Mouse (Mus musculus) MEL (cell line): ENCODE data around the gene Slc16a14. TPM values are rescaled to one million over a fixed set of nuclear protein-coding genes. Genes with fewer than 3 reads are reported as not detected.

Experiments
- DNase-seq: peaks from one replicate; pipeline ENCODE4 v3.0.0; 2011; ENCODE audit warnings: low read depth, low spot score
- H3K27ac ChIP-seq: 2 replicates; pipeline ENCODE4 v1.5.1; 2012; ENCODE audit warnings: low read depth, mild to moderate bottlenecking, control low read depth, low read length, moderate library complexity; ENCODE audit not compliant: control insufficient read depth
- H3K27me3 ChIP-seq, 2 experiments: fragments of 150-350 bp in 1 of 2; sonication (generic) in 1 of 2; 2 replicates each; pipeline ENCODE4 v1.6.1; 2012; ENCODE audit warnings: low read length in 2 of 2, mild to moderate bottlenecking in 2 of 2, improper control_type of control experiment in 1 of 2, moderate library complexity in 1 of 2; ENCODE audit not compliant: insufficient read depth in 2 of 2, control insufficient read depth in 1 of 2
- H3K36me3 ChIP-seq, 2 experiments: 2 replicates each; pipeline ENCODE4 v1.6.1; 2012 to 2014; ENCODE audit warnings: low read length in 2 of 2, improper control_type of control experiment in 1 of 2, inconsistent platforms in 1 of 2, mild to moderate bottlenecking in 1 of 2; ENCODE audit not compliant: insufficient read depth in 2 of 2, control insufficient read depth in 1 of 2
- H3K4me1 ChIP-seq, 2 experiments: fragments of 150-350 bp in 1 of 2; sonication (generic) in 1 of 2; 2 replicates each; pipeline ENCODE4 v1.6.1; 2012; ENCODE audit warnings: low read length in 2 of 2, improper control_type of control experiment in 1 of 2, mild to moderate bottlenecking in 1 of 2; ENCODE audit not compliant: insufficient read depth in 2 of 2, control insufficient read depth in 1 of 2
- H3K4me3 ChIP-seq, 2 experiments: fragments of 150-350 bp in 1 of 2; sonication (generic) in 1 of 2; 2 replicates each; pipeline ENCODE4 v1.5.1; 2012; ENCODE audit warnings: low read depth in 2 of 2, low read length in 2 of 2, mild to moderate bottlenecking in 2 of 2, moderate library complexity in 2 of 2, control low read depth in 1 of 2, improper control_type of control experiment in 1 of 2; ENCODE audit not compliant: control insufficient read depth in 1 of 2, insufficient read depth in 1 of 2
- H3K79me2 ChIP-seq: 2 replicates; pipeline ENCODE4 v1.6.1; 2012; ENCODE audit warnings: mild to moderate bottlenecking, low read length, moderate library complexity; ENCODE audit not compliant: control insufficient read depth, poor library complexity, insufficient read depth
- H3K9ac ChIP-seq: 2 replicates; pipeline ENCODE4 v1.6.1; 2012; ENCODE audit warnings: low read depth, mild to moderate bottlenecking, control low read depth, low read length, moderate library complexity; ENCODE audit not compliant: control insufficient read depth, poor library complexity, severe bottlenecking
- H3K9me3 ChIP-seq: fragments of 150-350 bp; sonication (generic); replicated peaks from 2 replicates; pipeline ENCODE4 v1.6.1; 2012; ENCODE audit warnings: mild to moderate bottlenecking, low read length, improper control_type of control experiment, moderate library complexity; ENCODE audit not compliant: insufficient read depth
- CHD1 ChIP-seq: IDR thresholded peaks from 2 replicates; pipeline ENCODE4 v1.6.1; 2012; ENCODE audit warnings: low read depth, mild to moderate bottlenecking, inconsistent platforms, low read length, improper control_type of control experiment
- CTCF ChIP-seq, 3 experiments: IDR thresholded peaks in 2 of 3; conservative IDR thresholded peaks in 1 of 3; 2 replicates each; pipeline ENCODE4 v1.5.1; 2011 to 2012; ENCODE audit warnings: low read length in 3 of 3, low read depth in 2 of 3, mild to moderate bottlenecking in 2 of 3, improper control_type of control experiment in 1 of 3, inconsistent platforms in 1 of 3, mixed read lengths in 1 of 3, moderate library complexity in 1 of 3; ENCODE audit not compliant: control insufficient read depth in 1 of 3, insufficient read depth in 1 of 3, poor library complexity in 1 of 3, severe bottlenecking in 1 of 3
- E2F4 ChIP-seq: IDR thresholded peaks from 2 replicates; pipeline ENCODE4 v1.6.1; 2011; ENCODE audit warnings: low read depth, low read length, improper control_type of control experiment, borderline replicate concordance
- HCFC1 ChIP-seq: IDR thresholded peaks from 2 replicates; pipeline ENCODE4 v1.6.1; 2012; ENCODE audit warnings: low read depth, mild to moderate bottlenecking, inconsistent platforms, low read length, improper control_type of control experiment, moderate library complexity
- MAZ ChIP-seq: IDR thresholded peaks from 2 replicates; pipeline ENCODE4 v1.6.1; 2012; ENCODE audit warnings: low read depth, mild to moderate bottlenecking, inconsistent platforms, low read length, improper control_type of control experiment
- MXI1 ChIP-seq: IDR thresholded peaks from 2 replicates; pipeline ENCODE4 v1.6.1; 2011; ENCODE audit warnings: mild to moderate bottlenecking, low read depth, low read length, improper control_type of control experiment
- MYC ChIP-seq: IDR thresholded peaks from 2 replicates; pipeline ENCODE4 v1.6.1; 2011; ENCODE audit warnings: low read depth, mild to moderate bottlenecking, low read length, improper control_type of control experiment, moderate library complexity
- POLR2AphosphoS2 ChIP-seq: IDR thresholded peaks from 2 replicates; pipeline ENCODE4 v1.6.1; 2011; ENCODE audit warnings: low read length, improper control_type of control experiment
- RAD21 ChIP-seq: IDR thresholded peaks from 2 replicates; pipeline ENCODE4 v1.6.1; 2011; ENCODE audit warnings: mild to moderate bottlenecking, low read depth, low read length, improper control_type of control experiment
- SIN3A ChIP-seq: IDR thresholded peaks from 2 replicates; pipeline ENCODE4 v1.6.1; 2012; ENCODE audit warnings: low read length, improper control_type of control experiment, inconsistent platforms
- SMC3 ChIP-seq: IDR thresholded peaks from 2 replicates; pipeline ENCODE4 v1.6.1; 2011; ENCODE audit warnings: low read depth, low read length, improper control_type of control experiment
- TAL1 ChIP-seq: IDR thresholded peaks from 2 replicates; pipeline ENCODE4 v1.6.1; 2012; ENCODE audit warnings: mild to moderate bottlenecking, inconsistent platforms, low read length, moderate library complexity, mixed read lengths
- TCF12 ChIP-seq: IDR thresholded peaks from 2 replicates; pipeline ENCODE4 v1.6.1; 2014; ENCODE audit warnings: low read depth, mild to moderate bottlenecking, inconsistent platforms, low read length, improper control_type of control experiment, moderate library complexity
- UBTF ChIP-seq: IDR thresholded peaks from 2 replicates; pipeline ENCODE4 v1.6.1; 2012; ENCODE audit warnings: low read depth, mild to moderate bottlenecking, inconsistent platforms, low read length, improper control_type of control experiment, moderate library complexity, borderline replicate concordance; ENCODE audit not compliant: insufficient read depth
- ZC3H11A ChIP-seq: IDR thresholded peaks from 2 replicates; pipeline ENCODE4 v1.6.1; 2012; ENCODE audit warnings: low read depth, mild to moderate bottlenecking, inconsistent platforms, low read length, improper control_type of control experiment
- ZKSCAN1 ChIP-seq: IDR thresholded peaks from 2 replicates; pipeline ENCODE4 v1.6.1; 2012; ENCODE audit warnings: low read depth, mild to moderate bottlenecking, inconsistent platforms, low read length, improper control_type of control experiment, moderate library complexity
- ZMIZ1 ChIP-seq: IDR thresholded peaks from 2 replicates; pipeline ENCODE4 v1.6.1; 2012; ENCODE audit warnings: low read depth, mild to moderate bottlenecking, inconsistent platforms, low read length, improper control_type of control experiment, moderate library complexity
- polyA plus RNA-seq, 2 experiments: library from polyadenylated mRNA; stranded (reverse) in 1 of 2; unstranded in 1 of 2; fragments of >175 nt in 1 of 2; fragments of >200 nt in 1 of 2; gene quantifications; 2 replicates each; pipeline versions ENCODE4 v1.2.1 to v1.2.4; 2012; ENCODE audit warnings: low replicate concordance in 2 of 2, low read depth in 1 of 2; ENCODE audit not compliant: insufficient read length in 2 of 2, insufficient read depth in 1 of 2, missing spikeins in 1 of 2
- total RNA-seq: library from RNA; depleted of rRNA; stranded (reverse); fragments of 300-350 nt; gene quantifications from 2 replicates; pipeline ENCODE4 v1.2.3, GENCODE M21; 2012

Gene Slc16a14
- total and polyA plus RNA-seq, 3 experiments, result not detected

DNA sequence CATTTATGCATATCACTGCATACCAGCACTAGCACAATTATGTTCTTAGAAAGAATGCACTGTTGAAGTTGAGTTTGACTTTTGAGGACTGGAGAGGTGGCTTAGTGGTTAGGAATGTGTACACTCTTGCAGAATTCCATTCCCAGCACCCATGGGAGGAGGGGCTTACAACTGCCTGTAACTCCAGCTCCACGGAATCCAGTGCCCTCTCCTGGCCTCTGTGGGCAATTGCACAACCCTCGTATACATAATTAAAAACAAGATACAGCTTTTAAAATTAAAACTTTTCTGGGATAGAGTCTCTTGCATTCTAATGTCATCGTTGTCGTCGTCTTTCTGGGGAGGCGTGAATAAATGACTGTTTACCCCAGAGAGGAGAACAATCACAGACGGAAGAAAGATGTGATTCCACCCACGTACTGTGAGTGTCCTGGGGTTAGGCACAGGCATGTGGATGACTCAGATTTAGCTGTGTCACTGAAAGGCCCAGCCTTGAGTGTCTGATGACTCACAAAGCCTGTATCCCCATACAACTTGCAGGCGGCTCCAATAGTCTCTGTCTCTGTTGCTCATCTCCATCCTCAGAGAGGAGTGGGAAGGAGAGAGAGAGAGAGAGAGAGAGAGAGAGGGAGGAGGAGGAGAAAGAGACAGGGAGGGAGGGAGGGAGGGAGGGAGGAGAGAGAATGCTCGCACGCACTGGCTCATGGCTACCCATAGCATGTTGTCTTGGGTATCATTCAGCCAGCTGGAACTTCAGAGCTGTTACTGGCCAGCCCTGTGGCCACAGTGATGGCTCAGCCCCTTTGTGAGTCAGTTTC, 53.5 kb downstream of the Slc16a14 start:
- no peak overlapping the region for H3K4me3 ChIP-seq
- H3K27ac ChIP-seq, result no peak overlapping the region
- peak; percentile 38 for DNase-seq
- TF ChIP-seq RAD21, result peak; percentile 72
- TF ChIP-seq ZMIZ1, result no peak
- no peak for TF ChIP-seq E2F4
- TF ChIP-seq SMC3, result peak; percentile 63
- peak; percentile 36 to 69 (median 60) for TF ChIP-seq CTCF (IDR thresholded peaks at IDR 0.05 in 2 of 3, conservative IDR thresholded peaks at IDR 0.05 in 1 of 3; ENCODE audit: control insufficient read depth in 1 of 3, insufficient read depth in 1 of 3, low read depth in 2 of 3, low read length in 3 of 3, poor library complexity in 1 of 3, severe bottlenecking in 1 of 3)
- peak; percentile 54 for TF ChIP-seq ZC3H11A
- no peaks in the 10 kb centered on the region for H3K9me3 ChIP-seq
- no peaks in the 10 kb centered on the region for H3K36me3 ChIP-seq
- no peaks in the 10 kb centered on the region for H3K27me3 ChIP-seq
- H3K4me1 ChIP-seq, result no peaks in the 10 kb centered on the region
- no peaks in the 10 kb centered on the region for H3K79me2 ChIP-seq
- no peak overlapping the region for H3K9ac ChIP-seq

DNA sequence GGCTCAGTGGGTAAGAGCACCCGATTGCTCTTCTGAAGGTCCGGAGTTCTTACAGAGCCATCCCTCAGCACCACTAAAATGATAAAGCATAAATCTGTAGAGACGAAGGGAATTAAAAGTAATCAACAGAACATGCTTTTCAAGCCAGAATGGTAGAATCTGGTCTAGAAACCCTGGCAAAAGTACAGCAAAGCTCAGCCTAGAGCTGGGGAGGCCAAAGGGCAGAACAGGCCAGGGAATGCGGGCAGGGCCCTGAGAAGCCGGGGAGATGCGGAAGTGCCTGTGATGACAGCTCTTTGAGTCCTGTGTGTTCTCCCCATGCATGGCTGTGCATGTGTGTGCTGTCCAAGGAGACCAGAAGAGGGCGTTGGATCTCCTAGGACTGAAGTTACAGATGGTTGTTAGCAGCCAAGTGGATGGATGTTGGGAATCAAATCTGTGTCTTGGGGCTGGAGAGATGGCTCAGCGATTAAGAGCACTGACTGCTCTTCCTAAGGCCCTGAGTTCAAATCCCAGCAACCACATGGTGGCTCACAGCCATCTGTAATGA, 55.3 kb downstream of the Slc16a14 start:
- no peaks in the 10 kb centered on the region for H3K9me3 ChIP-seq
- TF ChIP-seq RAD21 (no peak), TCF12 (no peak), MXI1 (no peak), ZKSCAN1 (no peak), MYC (no peak), MAZ (no peak), UBTF (no peak), TAL1 (no peak)
- H3K4me1 ChIP-seq, result no peaks in the 10 kb centered on the region
- no peaks in the 10 kb centered on the region for H3K27me3 ChIP-seq
- H3K36me3 ChIP-seq, result no peaks in the 10 kb centered on the region
- no peak overlapping the region for H3K9ac ChIP-seq
- no peak overlapping the region for H3K4me3 ChIP-seq
- no peak overlapping the region for H3K27ac ChIP-seq
- H3K79me2 ChIP-seq, result no peaks in the 10 kb centered on the region
- no peak for DNase-seq

DNA sequence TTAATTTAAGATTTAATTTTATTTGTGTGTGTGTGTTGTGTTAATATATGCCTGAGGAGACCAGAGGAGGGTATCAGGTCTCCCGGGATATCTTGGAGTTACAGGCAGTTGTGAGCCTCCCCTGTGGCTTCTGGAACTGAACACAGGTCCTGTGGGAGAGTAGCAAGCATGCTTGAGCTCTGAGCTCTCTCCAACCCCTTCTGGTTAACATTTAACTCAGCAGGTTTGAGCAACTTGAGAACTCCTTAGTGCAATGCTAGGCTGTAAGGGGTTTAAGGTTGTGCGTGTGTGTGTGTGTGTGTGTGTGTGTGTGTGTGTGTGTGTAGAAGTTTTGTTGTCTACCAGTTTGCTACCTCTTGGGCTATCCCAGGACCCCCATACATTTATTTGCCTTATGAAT, 57.3 kb downstream of the Slc16a14 start:
- Histone ChIP-seq H3K27ac (no peak overlapping the region), H3K27me3 (no peaks in the 10 kb centered on the region), H3K79me2 (no peaks in the 10 kb centered on the region), H3K4me3 (no peak overlapping the region), H3K9me3 (no peaks in the 10 kb centered on the region), H3K36me3 (no peaks in the 10 kb centered on the region), H3K4me1 (no peaks in the 10 kb centered on the region), H3K9ac (no peak overlapping the region)
- TF ChIP-seq HCFC1 (no peak), CTCF (IDR thresholded peaks at IDR 0.05 in 2 of 3, conservative IDR thresholded peaks at IDR 0.05 in 1 of 3; ENCODE audit: control insufficient read depth in 1 of 3, insufficient read depth in 1 of 3, low read depth in 2 of 3, low read length in 3 of 3, poor library complexity in 1 of 3, severe bottlenecking in 1 of 3) (no peak), POLR2AphosphoS2 (no peak), SIN3A (no peak), ZC3H11A (no peak), CHD1 (no peak)
- DNase-seq, result no peak
